Mouse (Mus musculus): ENCODE measurements around the gene Tcam1.

GRCm38 (mm10) chr11:106267311-106267852 lies 9.1 kb upstream of the Tcam1 start:
- TF ChIP-seq CTCF (IDR thresholded peaks at IDR 0.05) (no peak), POLR2A (IDR thresholded peaks at IDR 0.05; ENCODE audit: insufficient read depth, low read depth, low read length) (no peak), EP300 (IDR thresholded peaks at IDR 0.05; ENCODE audit: insufficient read depth, low read depth, low read length) (no peak)
